Mouse (Mus musculus) liver, postnatal 0 days (tissue): ENCODE results near the gene Snapc1.

Source experiments
- CTCF ChIP-seq: sonication (generic); IDR thresholded peaks from 2 replicates; pipeline ENCODE4 v1.5.1; 2016; ENCODE audit warnings: antibody characterized with exemption, low read depth
- EP300 ChIP-seq: IDR thresholded peaks from 2 replicates; pipeline ENCODE4 v1.6.1; 2016; ENCODE audit warnings: antibody characterized with exemption, low read depth, mild to moderate bottlenecking

DNA sequence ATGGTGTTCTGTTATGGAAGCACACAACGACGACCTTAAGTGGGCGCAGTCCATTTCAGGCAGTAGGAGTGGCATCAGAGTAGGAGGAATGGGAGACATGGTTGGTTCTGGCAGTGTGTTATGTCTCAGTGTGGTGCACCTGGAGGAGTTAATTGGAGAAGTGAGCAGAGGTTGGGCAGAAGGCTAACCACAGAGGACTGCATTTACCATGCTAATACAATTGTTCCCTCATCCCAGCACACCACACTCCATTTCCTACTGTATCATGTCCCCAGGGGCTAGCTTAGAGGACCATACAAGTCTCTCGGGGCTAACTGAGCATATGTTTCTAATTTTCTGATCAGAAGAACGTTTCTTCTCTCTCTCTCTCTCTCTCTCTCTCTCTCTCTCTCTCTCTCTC lies 51.2 kb downstream of the Snapc1 start:
- TF ChIP-seq EP300: no peak
- TF ChIP-seq CTCF: no peak
